Mouse (Mus musculus) liver, embryonic 13.5 days (tissue): ENCODE measurements around the gene Map3k20. TPM values are rescaled to one million over a fixed set of nuclear protein-coding genes. Genes with fewer than 3 reads are reported as not detected.

Experiments used
- ATAC-seq: fragments of 200-750 bp; cut with Nextera tagmentation; 2 replicates; pipeline ENCODE4 v1.8.0; 2017; ENCODE audit warnings: low read depth, mild to moderate bottlenecking, moderate number of reproducible peaks, moderate library complexity
- DNase-seq: peaks from one replicate; pipeline ENCODE4 v3.0.0; 2022
- H3K27ac ChIP-seq: fragments of 300-500 bp; sonication (generic); 2 replicates; pipeline ENCODE4 v1.5.1; 2015; ENCODE audit warnings: moderate library complexity, mild to moderate bottlenecking, inconsistent platforms
- H3K27me3 ChIP-seq: fragments of 300-500 bp; sonication (generic); 2 replicates; pipeline ENCODE4 v1.6.1; 2015; ENCODE audit warnings: mild to moderate bottlenecking, inconsistent platforms
- H3K36me3 ChIP-seq: fragments of 300-500 bp; sonication (generic); 2 replicates; pipeline ENCODE4 v1.6.1; 2015; ENCODE audit warnings: mild to moderate bottlenecking, inconsistent platforms
- H3K4me1 ChIP-seq: fragments of 300-500 bp; sonication (generic); replicated peaks from 2 replicates; pipeline ENCODE4 v1.6.1; 2015; ENCODE audit warnings: inconsistent platforms
- H3K4me2 ChIP-seq: fragments of 300-500 bp; sonication (generic); 2 replicates; pipeline ENCODE4 v1.6.1; 2015; ENCODE audit warnings: inconsistent platforms, mild to moderate bottlenecking, moderate library complexity
- H3K4me3 ChIP-seq: fragments of 300-500 bp; sonication (generic); replicated peaks from 2 replicates; pipeline ENCODE4 v1.5.1; 2015; ENCODE audit warnings: mild to moderate bottlenecking, inconsistent platforms
- H3K9ac ChIP-seq: fragments of 300-500 bp; sonication (generic); 2 replicates; pipeline ENCODE4 v1.6.1; 2015; ENCODE audit warnings: mild to moderate bottlenecking, inconsistent platforms
- H3K9me3 ChIP-seq: fragments of 300-500 bp; sonication (generic); replicated peaks from 2 replicates; pipeline ENCODE4 v1.6.1; 2016; ENCODE audit warnings: inconsistent platforms
- WGBS: fragments of 180-500 bp; shearing (Covaris S2); methylation state at CpG from one replicate; pipeline ENCODE4 v1.1.7; 2015; ENCODE audit not compliant: insufficient replicate concordance; 5-methylcytosine and 5-hydroxymethylcytosine counted together
- polyA plus RNA-seq: library from polyadenylated mRNA; unstranded; fragments of >200 nt; fragmentation: Nextera tagmentation; extraction: Ambion mirVana; gene quantifications from 2 replicates; pipeline ENCODE4 v1.2.1, GENCODE M21; 2015

Map3k20 gene
- polyA plus RNA-seq, 1 experiment from 2014 or later: 6.8 TPM

DNA sequence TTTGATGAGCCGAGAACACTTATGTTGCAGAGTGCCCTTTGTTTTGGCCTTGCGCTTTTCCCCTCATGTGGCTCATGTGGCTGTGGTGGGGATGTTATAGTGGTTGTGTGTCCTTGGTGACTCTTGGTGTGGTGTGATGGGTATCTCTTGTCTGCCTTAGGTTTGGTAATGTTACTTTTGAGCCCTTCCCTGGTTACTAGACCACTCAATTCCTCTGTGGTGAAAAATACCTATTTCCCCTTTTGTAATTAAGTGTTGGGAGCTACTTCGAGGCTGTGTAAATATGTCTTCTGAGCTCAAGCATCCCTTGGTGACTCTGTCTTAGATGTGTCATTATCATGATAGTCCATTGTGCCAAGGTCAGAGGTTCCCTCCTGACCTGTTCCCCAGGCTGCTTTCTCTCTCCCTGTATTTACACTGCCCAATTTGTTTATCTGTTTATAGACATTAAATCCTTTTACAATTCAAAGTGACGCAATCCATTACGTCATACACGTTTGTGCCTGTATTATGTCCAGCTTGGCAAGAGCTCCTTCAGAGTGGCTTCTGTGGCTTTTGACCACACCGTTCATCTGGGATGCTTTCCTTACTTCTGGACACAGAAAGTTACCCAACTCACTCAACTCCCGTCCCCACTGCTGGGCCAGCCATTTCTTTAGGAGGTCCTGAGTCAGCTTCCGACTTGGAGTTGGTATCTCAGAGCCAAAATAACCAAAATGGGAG is 15.9 kb downstream of the Map3k20 start:
- WGBS: 67% methylated on average over 9 of the region's 9 CpGs
- Histone ChIP-seq H3K9me3 (no peaks in the 10 kb centered on the region), H3K4me2 (no peak overlapping the region), H3K27me3 (no peaks in the 10 kb centered on the region), H3K9ac (no peak overlapping the region), H3K4me1 (no peaks in the 10 kb centered on the region), H3K4me3 (no peak overlapping the region), H3K36me3 (peaks cover 25% of the 10 kb centered on the region), H3K27ac (no peak overlapping the region)
- ATAC-seq (no peak), DNase-seq (no peak)

DNA sequence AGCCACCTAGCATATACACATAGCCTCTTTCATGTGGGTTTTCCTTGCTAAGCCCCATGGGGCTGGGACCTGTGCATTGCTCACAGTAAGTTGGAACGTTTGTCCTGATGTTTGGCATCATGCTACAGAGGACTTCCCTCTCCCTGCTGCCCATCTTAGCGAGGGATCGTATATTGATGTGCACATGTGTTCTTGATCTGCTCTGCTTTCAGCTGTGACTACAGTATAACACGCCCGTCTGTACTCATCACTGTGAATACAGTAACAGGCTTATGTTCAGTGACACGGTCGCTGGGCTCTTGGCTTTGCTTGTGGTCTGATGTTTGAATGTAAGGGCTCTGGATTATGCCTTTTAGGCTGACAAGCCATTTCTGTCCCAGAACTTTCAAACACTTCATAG is 20.3 kb downstream of the Map3k20 start:
- Histone ChIP-seq H3K9ac (no peak overlapping the region), H3K9me3 (no peaks in the 10 kb centered on the region), H3K4me3 (no peak overlapping the region), H3K27ac (no peak overlapping the region), H3K4me1 (no peaks in the 10 kb centered on the region), H3K36me3 (peaks cover 12% of the 10 kb centered on the region), H3K4me2 (no peak overlapping the region), H3K27me3 (no peaks in the 10 kb centered on the region)
- DNase-seq (no peak), ATAC-seq (no peak)
- 88% methylated on average over 7 of the region's 7 CpGs for WGBS

DNA sequence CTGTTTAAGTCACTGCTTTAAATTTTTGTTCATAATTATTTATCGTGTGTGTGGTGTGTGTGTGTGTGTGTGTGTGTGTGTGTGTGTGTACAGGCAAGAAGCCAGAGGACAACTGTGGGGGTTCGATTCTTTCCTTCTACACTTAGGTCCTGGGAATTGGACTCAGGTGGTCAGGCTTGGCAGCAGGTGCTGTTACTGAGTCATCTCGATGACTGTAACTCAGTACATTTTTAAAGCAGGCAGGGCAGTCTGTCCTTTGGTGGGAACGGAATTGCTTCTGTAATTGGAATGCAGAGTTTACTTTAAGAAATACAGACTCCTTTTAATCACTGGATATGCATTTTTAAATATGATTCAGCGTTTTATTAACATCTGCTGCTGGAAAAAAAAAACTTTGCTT is 22.9 kb downstream of the Map3k20 start:
- Histone ChIP-seq H3K36me3 (peaks cover 14% of the 10 kb centered on the region), H3K4me3 (no peak overlapping the region), H3K9ac (no peak overlapping the region), H3K4me2 (no peak overlapping the region), H3K9me3 (no peaks in the 10 kb centered on the region), H3K27ac (no peak overlapping the region), H3K4me1 (peaks cover 5% of the 10 kb centered on the region; the same call in 1 of the 2 replicates), H3K27me3 (no peaks in the 10 kb centered on the region)
- ATAC-seq (no peak), DNase-seq (no peak)
- WGBS: 80% methylated on average over 5 of the region's 5 CpGs

DNA sequence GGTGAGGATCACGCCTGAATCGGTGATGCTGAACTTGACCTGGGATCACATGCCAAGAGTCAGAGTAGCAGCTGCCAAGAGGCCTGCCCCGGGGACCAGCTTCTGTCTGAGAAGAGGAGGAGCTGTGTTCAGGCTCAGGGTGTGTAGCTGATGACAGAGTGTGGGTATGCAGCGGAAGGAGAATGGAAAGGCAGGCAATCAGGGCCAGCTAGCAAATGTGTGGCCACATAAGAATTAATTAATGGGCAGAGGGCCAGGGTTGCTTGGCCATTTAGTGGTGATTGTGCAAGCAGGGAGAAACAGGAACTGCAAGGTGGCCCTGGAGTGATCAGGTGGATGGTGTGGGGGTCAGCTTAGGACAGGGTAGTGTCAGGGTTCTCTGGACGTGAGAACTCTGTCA is 23.5 kb downstream of the Map3k20 start:
- Histone ChIP-seq H3K4me3 (no peak overlapping the region), H3K4me2 (no peak overlapping the region), H3K27me3 (no peaks in the 10 kb centered on the region), H3K4me1 (peaks cover 5% of the 10 kb centered on the region; the same call in 1 of the 2 replicates), H3K36me3 (peaks cover 17% of the 10 kb centered on the region), H3K9me3 (no peaks in the 10 kb centered on the region), H3K9ac (no peak overlapping the region), H3K27ac (no peak overlapping the region)
- ATAC-seq (no peak), DNase-seq (no peak)
- 73% methylated on average over 5 of the region's 5 CpGs for WGBS

DNA sequence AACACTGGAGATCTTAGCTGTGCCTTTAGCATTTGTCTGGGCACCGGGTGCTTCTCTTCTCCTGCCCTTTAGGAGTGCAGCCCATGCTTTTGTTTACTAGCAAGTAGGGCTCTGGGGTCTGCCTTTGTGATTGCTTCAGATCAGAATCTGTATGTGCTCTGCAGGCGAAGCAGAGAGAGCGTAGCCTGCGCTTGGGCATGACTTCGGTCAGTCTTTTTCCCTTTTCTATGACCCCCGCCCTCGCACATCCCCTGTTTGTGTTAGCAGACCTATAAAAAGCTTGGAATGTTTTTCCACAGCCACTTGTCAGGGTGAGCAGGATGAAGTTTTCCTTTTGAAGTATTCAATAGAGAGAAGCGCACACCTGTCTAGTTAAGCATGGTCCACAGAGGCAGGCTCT is 26.0 kb downstream of the Map3k20 start:
- WGBS: 79% methylated on average over 8 of the region's 8 CpGs
- Histone ChIP-seq H3K9me3 (no peaks in the 10 kb centered on the region), H3K27ac (no peak overlapping the region), H3K4me2 (no peak overlapping the region), H3K9ac (no peak overlapping the region), H3K27me3 (no peaks in the 10 kb centered on the region), H3K4me1 (peaks cover 9% of the 10 kb centered on the region; the same call in 1 of the 2 replicates), H3K36me3 (0 out of 2 replicates have a peak, but pooled peaks cover 4% of the 10 kb centered on the region), H3K4me3 (no peak overlapping the region)
- no peak for ATAC-seq
- no peak for DNase-seq

DNA sequence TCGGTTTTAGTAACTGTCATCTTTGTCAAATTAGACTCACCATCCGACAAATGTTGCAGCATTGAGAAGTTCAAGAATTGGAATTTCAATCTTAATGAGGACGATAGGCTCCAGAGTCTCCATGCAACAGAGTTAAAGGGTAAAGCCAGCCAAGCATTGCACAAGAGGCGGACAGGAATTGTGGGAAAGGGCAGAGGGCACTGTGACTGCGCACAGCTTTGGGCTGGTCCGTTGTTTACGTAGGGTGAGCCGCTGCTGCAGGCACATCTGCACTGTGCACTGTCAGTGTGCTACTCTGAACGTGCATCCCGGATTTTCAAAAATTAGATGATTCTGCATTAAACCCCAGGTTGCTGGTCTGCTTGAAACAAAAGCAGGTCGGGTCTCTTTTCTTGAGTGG is 27.9 kb downstream of the Map3k20 start:
- H3K27me3 ChIP-seq: no peaks in the 10 kb centered on the region
- no peak overlapping the region for H3K9ac ChIP-seq
- 75% methylated on average over 11 of the region's 11 CpGs for WGBS
- H3K9me3 ChIP-seq: no peaks in the 10 kb centered on the region
- DNase-seq (no peak), ATAC-seq (peak; percentile 78)
- no peak overlapping the region for H3K4me3 ChIP-seq
- peak overlapping the region; percentile 27; the same call in 1 of the 2 replicates for H3K27ac ChIP-seq
- peaks cover 14% of the 10 kb centered on the region for H3K4me1 ChIP-seq
- H3K4me2 ChIP-seq: peak overlapping the region; percentile 21; the same call in 1 of the 2 replicates
- 0 out of 2 replicates have a peak, but pooled peaks cover 4% of the 10 kb centered on the region for H3K36me3 ChIP-seq

DNA sequence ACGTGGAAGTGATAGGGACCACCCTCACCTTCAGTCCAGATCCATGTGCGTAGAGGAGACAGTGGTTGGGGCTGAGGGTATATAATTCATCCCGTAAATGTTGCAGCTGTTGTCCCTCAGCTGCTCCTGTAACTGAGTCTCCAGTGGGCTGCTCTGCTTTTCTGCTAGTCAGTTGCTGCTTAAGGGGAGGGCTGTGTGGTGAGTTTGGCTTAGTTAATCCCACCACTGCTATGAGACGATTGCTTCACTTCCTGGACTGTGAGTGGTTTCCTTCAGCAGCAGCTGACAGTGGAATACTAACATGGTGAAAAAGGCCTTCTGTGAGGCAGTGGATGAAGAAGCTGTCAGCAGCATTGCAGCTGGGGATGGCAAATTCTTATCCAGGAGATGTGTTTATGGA is 33.0 kb downstream of the Map3k20 start:
- H3K27me3 ChIP-seq: no peaks in the 10 kb centered on the region
- H3K4me3 ChIP-seq: no peak overlapping the region
- no peaks in the 10 kb centered on the region for H3K9me3 ChIP-seq
- no peak overlapping the region for H3K9ac ChIP-seq
- H3K4me2 ChIP-seq: no peak overlapping the region
- 0 out of 2 replicates have a peak, but pooled peaks cover 1% of the 10 kb centered on the region for H3K36me3 ChIP-seq
- WGBS: 23% methylated on average over 4 of the region's 4 CpGs
- peak overlapping the region; percentile 9; the same call in 1 of the 2 replicates for H3K27ac ChIP-seq
- ATAC-seq: no peak
- peaks cover 31% of the 10 kb centered on the region for H3K4me1 ChIP-seq
- no peak for DNase-seq

DNA sequence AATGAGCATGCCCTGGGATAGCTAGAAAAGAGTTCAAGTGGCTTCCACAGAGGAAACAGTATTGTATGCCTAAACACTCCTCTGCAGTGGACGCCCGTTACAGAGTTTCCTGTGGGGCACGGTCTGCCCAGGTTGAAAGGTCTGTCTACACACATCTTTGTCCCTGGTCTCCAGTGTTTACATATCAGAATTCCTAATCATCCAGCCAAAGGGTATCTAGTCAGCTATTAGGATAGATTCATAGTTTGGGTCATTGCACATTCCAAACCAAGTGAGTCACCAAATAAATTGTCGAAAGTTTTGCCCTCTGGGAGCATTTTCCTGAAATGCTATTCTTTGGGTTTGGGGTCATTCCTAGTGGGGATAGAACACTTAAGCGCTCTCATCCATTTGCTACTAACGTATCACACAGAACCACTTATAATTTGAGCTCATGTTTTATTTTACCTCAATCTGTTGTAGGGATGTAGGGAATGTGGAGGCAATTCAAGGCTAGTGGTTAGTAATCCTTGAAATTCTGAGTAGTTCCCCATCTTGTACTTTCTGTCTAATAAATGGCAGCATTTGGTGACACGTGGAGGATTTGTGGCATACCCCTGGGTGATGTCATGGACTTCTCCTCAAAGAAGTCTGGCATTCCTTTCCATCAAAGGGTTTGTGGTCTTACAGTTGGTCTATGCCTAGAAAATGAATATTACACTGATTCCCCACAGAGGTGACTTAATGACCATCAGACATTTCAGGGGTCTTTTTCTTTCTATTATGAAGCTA is 33.8 kb downstream of the Map3k20 start:
- peaks cover 31% of the 10 kb centered on the region for H3K4me1 ChIP-seq
- H3K36me3 ChIP-seq: no peaks in the 10 kb centered on the region
- DNase-seq (no peak), ATAC-seq (no peak)
- no peak overlapping the region for H3K4me2 ChIP-seq
- H3K9ac ChIP-seq: no peak overlapping the region
- H3K27me3 ChIP-seq: no peaks in the 10 kb centered on the region
- H3K4me3 ChIP-seq: no peak overlapping the region
- H3K27ac ChIP-seq: peak overlapping the region; percentile 9; the same call in 1 of the 2 replicates
- H3K9me3 ChIP-seq: no peaks in the 10 kb centered on the region
- 61% methylated on average over 7 of the region's 7 CpGs for WGBS

DNA sequence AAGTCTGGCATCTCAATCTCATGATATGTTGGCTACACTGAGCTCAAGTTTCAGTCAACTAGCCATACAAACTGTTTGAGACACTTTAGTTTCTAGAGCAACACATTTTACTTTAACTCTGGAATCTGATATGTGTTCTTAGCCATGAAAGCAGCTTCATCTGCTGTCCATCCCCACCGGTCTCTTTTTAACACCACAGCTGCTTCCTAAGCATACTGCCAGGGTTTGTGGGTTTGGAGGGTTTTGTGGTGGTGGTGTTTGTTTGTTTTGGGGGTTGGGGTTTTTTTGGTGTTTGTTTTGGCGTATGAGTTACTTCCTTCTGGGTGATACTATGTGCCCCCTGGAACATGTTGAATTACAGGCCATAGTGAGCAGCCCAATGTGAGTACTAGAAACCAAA is 35.2 kb downstream of the Map3k20 start:
- no peak overlapping the region for H3K4me2 ChIP-seq
- WGBS: 54% methylated on average over 2 of the region's 2 CpGs
- H3K4me1 ChIP-seq: peaks cover 27% of the 10 kb centered on the region
- H3K27ac ChIP-seq: no peak overlapping the region
- no peak overlapping the region for H3K9ac ChIP-seq
- H3K4me3 ChIP-seq: no peak overlapping the region
- DNase-seq: no peak
- no peaks in the 10 kb centered on the region for H3K36me3 ChIP-seq
- no peaks in the 10 kb centered on the region for H3K27me3 ChIP-seq
- H3K9me3 ChIP-seq: no peaks in the 10 kb centered on the region
- ATAC-seq: no peak

DNA sequence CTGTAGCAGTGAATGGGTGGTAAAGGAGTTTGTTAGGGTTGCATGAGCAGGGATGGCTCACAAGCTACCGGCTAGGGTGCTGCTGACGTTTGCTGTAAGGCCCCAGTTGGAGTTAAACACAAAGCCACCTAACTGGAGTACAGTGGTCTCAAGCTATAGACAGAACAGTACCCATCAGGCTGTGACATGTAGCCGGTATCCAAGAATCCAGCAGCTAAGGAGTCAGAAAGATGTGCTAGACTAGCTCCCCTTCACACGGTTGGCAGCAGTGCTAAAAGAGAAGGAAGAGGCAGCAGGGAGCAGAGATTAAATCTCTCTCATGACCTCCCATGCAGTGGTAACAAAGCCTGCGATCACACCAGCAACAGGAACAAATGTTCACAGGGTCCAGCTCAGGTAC is 36.2 kb downstream of the Map3k20 start:
- ATAC-seq (no peak), DNase-seq (no peak)
- H3K4me2 ChIP-seq: no peak overlapping the region
- no peaks in the 10 kb centered on the region for H3K9me3 ChIP-seq
- no peak overlapping the region for H3K27ac ChIP-seq
- 52% methylated on average over 5 of the region's 5 CpGs for WGBS
- no peak overlapping the region for H3K9ac ChIP-seq
- H3K27me3 ChIP-seq: no peaks in the 10 kb centered on the region
- peaks cover 27% of the 10 kb centered on the region for H3K4me1 ChIP-seq
- H3K36me3 ChIP-seq: no peaks in the 10 kb centered on the region
- no peak overlapping the region for H3K4me3 ChIP-seq

DNA sequence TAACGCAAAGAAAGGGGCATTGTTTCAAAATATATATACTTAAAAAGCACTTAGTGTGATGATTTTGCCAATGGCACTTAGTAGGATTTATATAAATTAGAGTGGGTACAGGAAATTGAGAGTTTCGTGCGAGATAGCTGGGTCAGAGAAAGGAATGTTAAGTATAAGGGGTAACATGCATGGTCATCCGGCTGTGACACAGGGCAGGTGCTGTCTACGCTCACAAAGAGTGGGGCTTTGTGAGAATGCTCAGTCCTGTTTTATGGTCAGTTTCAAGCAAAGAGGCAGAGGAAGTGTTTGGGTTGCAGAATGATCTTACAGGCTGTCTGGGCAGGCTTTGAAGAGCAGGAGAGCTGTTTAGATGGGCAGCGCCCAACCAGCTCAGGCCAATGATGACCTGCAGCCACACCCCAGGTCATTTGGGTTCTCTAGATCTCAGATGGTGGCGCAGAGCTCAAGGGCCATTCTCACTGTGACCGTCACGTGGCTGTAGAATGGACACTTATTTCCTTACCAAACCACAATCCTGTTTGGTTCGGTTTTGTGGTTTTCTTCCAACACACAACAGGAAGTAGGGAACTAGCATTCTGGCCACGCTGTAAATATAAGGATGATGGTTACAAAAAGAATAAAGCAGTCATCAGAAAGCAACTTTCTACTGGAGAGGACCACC is 37.4 kb downstream of the Map3k20 start:
- Histone ChIP-seq H3K27me3 (no peaks in the 10 kb centered on the region), H3K36me3 (no peaks in the 10 kb centered on the region), H3K9me3 (no peaks in the 10 kb centered on the region), H3K4me1 (peaks cover 27% of the 10 kb centered on the region), H3K4me2 (0 out of 2 replicates have a peak overlapping the region, but pooled peaks have one; percentile 3), H3K9ac (no peak overlapping the region), H3K27ac (no peak overlapping the region), H3K4me3 (no peak overlapping the region)
- 48% methylated on average over 11 of the region's 11 CpGs for WGBS
- DNase-seq (no peak), ATAC-seq (no peak)
